Mouse (Mus musculus) liver, postnatal 0 days (tissue): Measurements from ENCODE around the gene Dzank1.

Experiments
- CTCF ChIP-seq: sonication (generic); IDR thresholded peaks from 2 replicates; pipeline ENCODE4 v1.5.1; 2016; ENCODE audit warnings: antibody characterized with exemption, low read depth
- EP300 ChIP-seq: IDR thresholded peaks from 2 replicates; pipeline ENCODE4 v1.6.1; 2016; ENCODE audit warnings: antibody characterized with exemption, low read depth, mild to moderate bottlenecking

DNA sequence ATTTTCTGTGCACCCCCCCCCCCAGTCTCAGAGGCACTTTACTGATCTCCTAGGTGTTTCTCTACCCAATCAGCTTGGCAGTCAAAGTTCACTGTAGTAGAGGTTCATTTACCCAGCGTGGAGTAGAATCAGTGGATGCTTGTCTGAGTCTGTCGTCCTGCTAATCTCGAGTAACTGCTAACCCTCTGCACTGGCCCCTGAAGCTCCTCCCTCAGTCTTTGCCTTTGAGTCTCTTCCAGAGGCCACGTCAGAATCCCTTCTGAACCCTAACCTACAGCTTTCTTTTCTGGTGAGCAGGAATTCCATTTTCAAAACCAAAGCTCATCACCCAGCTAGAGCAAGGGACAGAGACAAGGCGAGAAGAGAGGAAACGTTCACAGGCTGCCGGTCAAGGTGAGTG, 63.0 kb downstream of the Dzank1 start:
- TF ChIP-seq CTCF (no peak), EP300 (no peak)
